Mouse (Mus musculus) stomach, embryonic 14.5 days (tissue): Measurements from ENCODE around the gene Sfi1. TPM values are rescaled to one million over a fixed set of nuclear protein-coding genes. Genes with fewer than 3 reads are reported as not detected.
A peak's percentile ranks its signal among the peaks of the same experiment; 100 is the strongest.
"Not testable (repeated sequence)": the region's sequence is repeated elsewhere in the genome, so short reads cannot be mapped to it uniquely, and the experiment has no call there.

ENCODE experiments used
- ATAC-seq: fragments of 200-750 bp; cut with Nextera tagmentation; 2 replicates; pipeline ENCODE4 v1.8.0; 2017; ENCODE audit warnings: low read depth, moderate TSS enrichment; ENCODE audit not compliant: insufficient number of reproducible peaks, insufficient read depth, low FRiP score
- H3K27ac ChIP-seq: fragments of 300-500 bp; sonication (generic); 2 replicates; pipeline ENCODE4 v1.5.1; 2014; ENCODE audit warnings: mild to moderate bottlenecking, low read length, moderate library complexity, mixed read lengths
- H3K27me3 ChIP-seq: fragments of 300-500 bp; sonication (generic); 2 replicates; pipeline ENCODE4 v1.6.1; 2014; ENCODE audit warnings: low read length, control low read depth, mixed read lengths; ENCODE audit not compliant: control insufficient read depth, insufficient read depth
- H3K36me3 ChIP-seq: fragments of 300-500 bp; sonication (generic); 2 replicates; pipeline ENCODE4 v1.6.1; 2014; ENCODE audit warnings: mild to moderate bottlenecking, control low read depth, low read length, moderate library complexity, mixed read lengths; ENCODE audit not compliant: control insufficient read depth, insufficient read depth
- H3K4me1 ChIP-seq: fragments of 300-500 bp; sonication (generic); 2 replicates; pipeline ENCODE4 v1.6.1; 2014; ENCODE audit warnings: low read length, control low read depth, mixed read lengths; ENCODE audit not compliant: control insufficient read depth, insufficient read depth
- H3K4me2 ChIP-seq: fragments of 300-500 bp; sonication (generic); replicated peaks from 2 replicates; pipeline ENCODE4 v1.6.1; 2014; ENCODE audit warnings: low read depth, low read length, control low read depth
- H3K4me3 ChIP-seq: fragments of 300-500 bp; sonication (generic); 2 replicates; pipeline ENCODE4 v1.5.1; 2014; ENCODE audit warnings: low read depth, low read length, control low read depth
- H3K9ac ChIP-seq: fragments of 300-500 bp; sonication (generic); replicated peaks from 2 replicates; pipeline ENCODE4 v1.6.1; 2014; ENCODE audit warnings: low read depth, mild to moderate bottlenecking, control low read depth, low read length, moderate library complexity, mixed read lengths
- H3K9me3 ChIP-seq: fragments of 300-500 bp; sonication (generic); 2 replicates; pipeline ENCODE4 v1.6.1; 2016; ENCODE audit warnings: low read depth, low read length, control low read depth; ENCODE audit not compliant: control insufficient read depth
- WGBS: fragments of 180-500 bp; shearing (Covaris S2); extraction: QIAGEN DNeasy Blood & Tissue Kit; methylation state at CpG from one replicate; pipeline ENCODE4 v1.1.7; 2014; 5-methylcytosine and 5-hydroxymethylcytosine counted together
- polyA plus RNA-seq: library from polyadenylated mRNA; unstranded; fragments of >200 nt; fragmentation: Nextera tagmentation; extraction: Ambion mirVana; gene quantifications from 2 replicates; pipeline ENCODE4 v1.2.1, GENCODE M21; 2014

The Sfi1 gene
- polyA plus RNA-seq, 1 experiment from 2014 or later: 12.5 TPM

GRCm38 (mm10) chr11:3145359-3146165, 47.7 kb downstream of the Sfi1 start:
- H3K4me3 ChIP-seq, H3K9ac ChIP-seq, H3K4me1 ChIP-seq, H3K36me3 ChIP-seq, H3K27ac ChIP-seq, H3K9me3 ChIP-seq, ATAC-seq, H3K27me3 ChIP-seq, H3K4me2 ChIP-seq: not testable (repeated sequence)
- WGBS: 78% methylated on average over 7 of the region's 9 CpGs

GRCm38 (mm10) chr11:3143984-3144383, 49.3 kb downstream of the Sfi1 start:
- ATAC-seq, H3K4me2 ChIP-seq: not testable (repeated sequence)
- WGBS: 81% methylated on average over 3 of the region's 3 CpGs

GRCm38 (mm10) chr11:3142413-3142812, 50.9 kb downstream of the Sfi1 start:
- H3K36me3 ChIP-seq, H3K4me3 ChIP-seq, H3K27ac ChIP-seq, H3K9me3 ChIP-seq, H3K4me2 ChIP-seq, H3K4me1 ChIP-seq, H3K9ac ChIP-seq, H3K27me3 ChIP-seq: not testable (repeated sequence)
- ATAC-seq: peak; percentile 71
- 88% methylated on average over 4 of the region's 5 CpGs for WGBS

More at GRCm38 (mm10) chr11:3143984-3144383, 49.3 kb downstream of the Sfi1 start:
- H3K27me3 ChIP-seq, H3K4me1 ChIP-seq, H3K36me3 ChIP-seq, H3K27ac ChIP-seq, H3K9ac ChIP-seq, H3K4me3 ChIP-seq, H3K9me3 ChIP-seq: not testable (repeated sequence)

- not testable (repeated sequence) for H3K9ac ChIP-seq, H3K4me3 ChIP-seq, H3K9me3 ChIP-seq, H3K4me2 ChIP-seq, H3K4me1 ChIP-seq, H3K27me3 ChIP-seq, H3K36me3 ChIP-seq, ATAC-seq, H3K27ac ChIP-seq
Observed at GRCm38 (mm10) chr11:3140967-3141535, 52.2 kb downstream of the Sfi1 start.

- H3K36me3 ChIP-seq, H3K27ac ChIP-seq, H3K27me3 ChIP-seq, H3K4me2 ChIP-seq, H3K9ac ChIP-seq, ATAC-seq, H3K4me3 ChIP-seq, H3K9me3 ChIP-seq, H3K4me1 ChIP-seq: not testable (repeated sequence)
- WGBS: 87% methylated on average over 2 of the region's 2 CpGs
Observed at GRCm38 (mm10) chr11:3138323-3138722, 54.9 kb downstream of the Sfi1 start.

DNA sequence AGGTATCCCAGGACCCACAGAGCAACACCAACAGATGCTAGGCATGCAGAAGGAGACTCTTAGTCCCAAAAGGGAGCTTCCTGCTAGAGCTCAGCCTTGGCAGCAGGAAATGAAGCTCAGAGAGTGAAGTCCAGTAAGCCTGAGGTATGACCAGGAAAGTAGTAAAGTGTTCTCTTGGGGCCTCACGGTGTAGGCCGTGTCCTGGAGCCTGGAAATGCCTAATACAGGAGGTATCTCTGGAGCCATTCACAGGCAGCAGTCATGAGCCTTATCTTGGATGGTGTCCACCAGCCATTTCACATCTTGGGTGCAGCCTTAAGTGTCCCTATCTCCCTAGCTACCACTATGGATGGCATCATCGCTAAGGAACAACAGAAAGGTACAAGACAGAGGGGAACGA, 56.0 kb downstream of the Sfi1 start:
- not testable (repeated sequence) for H3K27ac ChIP-seq
- ATAC-seq: peak; percentile 15

DNA sequence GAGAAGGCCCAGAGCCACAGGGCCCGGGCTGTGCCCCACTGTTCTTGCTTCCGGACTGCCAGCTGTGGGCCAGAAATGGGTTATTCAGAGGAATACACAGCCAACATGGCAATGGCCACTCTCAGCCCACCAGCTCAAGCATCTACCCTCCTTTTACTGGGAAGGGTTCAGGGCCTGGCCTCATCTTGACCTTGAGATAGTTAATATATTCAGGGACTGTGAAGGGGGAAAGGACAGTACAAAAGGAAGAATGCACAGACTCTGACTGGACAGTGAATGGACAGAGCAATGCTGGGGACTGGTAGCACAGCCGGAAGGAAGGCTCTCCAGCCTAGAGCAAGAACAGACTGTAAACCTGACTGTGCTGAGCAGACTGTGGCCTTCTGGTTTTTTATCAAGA, 57.3 kb downstream of the Sfi1 start:
- not testable (repeated sequence) for H3K36me3 ChIP-seq, H3K27me3 ChIP-seq, H3K9ac ChIP-seq, ATAC-seq, H3K4me1 ChIP-seq, H3K27ac ChIP-seq, H3K9me3 ChIP-seq, H3K4me2 ChIP-seq, H3K4me3 ChIP-seq
- 93% methylated on average over 3 of the region's 3 CpGs for WGBS

More for the DNA sequence above, 56.0 kb downstream of the Sfi1 start:
- not testable (repeated sequence) for H3K4me3 ChIP-seq, H3K36me3 ChIP-seq, H3K9me3 ChIP-seq, H3K4me2 ChIP-seq, H3K27me3 ChIP-seq, H3K4me1 ChIP-seq, H3K9ac ChIP-seq
- 91% methylated on average over 4 of the region's 4 CpGs for WGBS

DNA sequence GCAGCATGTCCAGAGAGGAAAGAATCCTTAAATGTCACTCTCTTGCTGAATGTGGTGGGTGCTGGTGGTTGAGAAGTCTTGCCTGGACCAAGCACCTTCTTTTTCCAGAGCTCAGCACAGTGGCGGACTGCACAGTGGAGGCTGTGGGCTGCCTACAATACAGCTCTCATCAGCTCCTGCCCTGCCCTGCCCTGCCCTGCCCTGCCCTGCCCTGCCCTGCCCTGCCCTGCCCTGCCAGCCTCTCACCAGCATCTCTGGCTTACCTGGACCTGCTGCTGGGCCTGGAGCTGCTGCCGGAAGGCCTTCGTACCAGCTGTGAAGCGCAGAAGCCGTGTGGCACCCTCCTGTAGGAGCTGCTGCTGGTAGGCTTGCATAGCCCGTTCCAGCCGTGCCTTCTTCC, 57.9 kb downstream of the Sfi1 start:
- not testable (repeated sequence) for H3K9me3 ChIP-seq, ATAC-seq, H3K4me3 ChIP-seq, H3K4me2 ChIP-seq, H3K9ac ChIP-seq, H3K36me3 ChIP-seq, H3K4me1 ChIP-seq, H3K27ac ChIP-seq, H3K27me3 ChIP-seq
- 83% methylated on average over 3 of the region's 7 CpGs for WGBS

DNA sequence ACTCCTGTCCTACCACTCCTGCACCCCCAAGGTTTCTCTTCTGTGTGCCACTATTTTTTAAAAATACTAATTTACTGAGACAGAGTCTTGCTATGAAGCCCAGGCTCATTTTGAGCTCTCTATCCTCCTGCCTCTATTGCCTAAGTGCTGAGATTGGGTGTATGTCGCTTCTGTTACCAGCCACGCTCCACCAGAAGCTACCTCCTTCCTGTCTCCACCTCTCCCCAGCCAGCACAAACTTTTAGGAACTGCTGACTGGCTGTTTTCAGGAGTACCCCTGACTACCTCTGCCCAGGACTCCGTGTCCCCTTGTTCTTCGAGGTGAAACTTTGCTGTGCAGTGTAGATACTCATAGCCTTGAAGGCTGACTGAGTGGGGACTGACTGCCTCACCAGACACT, 59.9 kb downstream of the Sfi1 start:
- not testable (repeated sequence) for H3K4me2 ChIP-seq, H3K36me3 ChIP-seq, H3K4me1 ChIP-seq, H3K27me3 ChIP-seq, H3K27ac ChIP-seq, H3K9ac ChIP-seq, H3K9me3 ChIP-seq, H3K4me3 ChIP-seq
- WGBS: no CpG with 5 or more reads among the region's 4 CpGs
- peak; percentile 4 for ATAC-seq
